Mouse (Mus musculus): Measurements from ENCODE around the gene Ttc41.
"Not testable (repeated sequence)": the region's sequence is repeated elsewhere in the genome, so short reads cannot be mapped to it uniquely, and the experiment has no call there.

Gene Ttc41

GRCm38 (mm10) chr10:86705318-86705921 lies at the start of gene Ttc41, which contains the start of gene Hsp90b1:
Ttc41 (plus strand) TSS chr10:86705811.
Hsp90b1 (minus strand) TSS chr10:86705509.
- peak; percentile 99 for DNase-seq (ENCODE audit: low read depth, low spot score)

- DNase-seq (ENCODE audit: low read depth, low spot score): not testable (repeated sequence)
Measured at GRCm38 (mm10) chr10:86670550-86670949, 35.1 kb upstream of the Ttc41 start.

- DNase-seq (ENCODE audit: low read depth, low spot score): not testable (repeated sequence)
Measured at GRCm38 (mm10) chr10:86684797-86685178, 20.8 kb upstream of the Ttc41 start.

GRCm38 (mm10) chr10:86685179-86686016 lies 20.2 kb upstream of the Ttc41 start:
- DNase-seq (ENCODE audit: low read depth, low spot score): peak; percentile 75

GRCm38 (mm10) chr10:86686017-86686360 lies 19.6 kb upstream of the Ttc41 start:
- DNase-seq (ENCODE audit: low read depth, low spot score): not testable (repeated sequence)

- DNase-seq (ENCODE audit: low read depth, low spot score): no peak
Measured at GRCm38 (mm10) chr10:86700251-86700650, 5.4 kb upstream of the Ttc41 start.

- DNase-seq (ENCODE audit: low read depth, low spot score): no peak
Measured at GRCm38 (mm10) chr10:86700973-86701372, 4.6 kb upstream of the Ttc41 start.

GRCm38 (mm10) chr10:86702312-86702920 lies 3.2 kb upstream of the Ttc41 start:
- no peak for DNase-seq (ENCODE audit: low read depth, low spot score)

GRCm38 (mm10) chr10:86703375-86703774 lies 2.2 kb upstream of the Ttc41 start:
- DNase-seq (ENCODE audit: low read depth, low spot score): no peak

- no peak for DNase-seq (ENCODE audit: low read depth, low spot score)
Measured at GRCm38 (mm10) chr10:86704141-86704540, 1.5 kb upstream of the Ttc41 start.

- no peak for DNase-seq (ENCODE audit: low read depth, low spot score)
Measured at GRCm38 (mm10) chr10:86704589-86705191, 921 bp upstream of the Ttc41 start.

GRCm38 (mm10) chr10:86705922-86706752 lies 526 bp downstream of the Ttc41 start:
- peak; percentile 94 for DNase-seq (ENCODE audit: low read depth, low spot score)

- no peak for DNase-seq (ENCODE audit: low read depth, low spot score)
Measured at GRCm38 (mm10) chr10:86707134-86707533, 1.5 kb downstream of the Ttc41 start.

GRCm38 (mm10) chr10:86712156-86712555 lies 6.5 kb downstream of the Ttc41 start:
- DNase-seq (ENCODE audit: low read depth, low spot score): no peak

- DNase-seq (ENCODE audit: low read depth, low spot score): peak; percentile 56
Measured at GRCm38 (mm10) chr10:86727548-86727980, 22.0 kb downstream of the Ttc41 start.

GRCm38 (mm10) chr10:86728176-86728575 lies 22.6 kb downstream of the Ttc41 start:
- no peak for DNase-seq (ENCODE audit: low read depth, low spot score)

GRCm38 (mm10) chr10:86730823-86731499 lies 25.4 kb downstream of the Ttc41 start:
- DNase-seq (ENCODE audit: low read depth, low spot score): peak; percentile 91

- no peak for DNase-seq (ENCODE audit: low read depth, low spot score)
Measured at GRCm38 (mm10) chr10:86731500-86731863, 25.9 kb downstream of the Ttc41 start.

- peak; percentile 29 for DNase-seq (ENCODE audit: low read depth, low spot score)
Measured at GRCm38 (mm10) chr10:86735036-86735435, 29.4 kb downstream of the Ttc41 start.

GRCm38 (mm10) chr10:86742918-86743317 lies 37.3 kb downstream of the Ttc41 start:
- DNase-seq (ENCODE audit: low read depth, low spot score): no peak

GRCm38 (mm10) chr10:86744306-86744705 lies 38.7 kb downstream of the Ttc41 start:
- DNase-seq (ENCODE audit: low read depth, low spot score): no peak
